Mouse (Mus musculus) spleen, postnatal 4 days (tissue): ENCODE data around the gene Mto1.

Source experiments
- DNase-seq, 2 experiments: peaks; one replicate each; pipeline ENCODE4 v3.0.0; 2022; ENCODE audit warnings: low spot score in 2 of 2

Gene Mto1

DNA sequence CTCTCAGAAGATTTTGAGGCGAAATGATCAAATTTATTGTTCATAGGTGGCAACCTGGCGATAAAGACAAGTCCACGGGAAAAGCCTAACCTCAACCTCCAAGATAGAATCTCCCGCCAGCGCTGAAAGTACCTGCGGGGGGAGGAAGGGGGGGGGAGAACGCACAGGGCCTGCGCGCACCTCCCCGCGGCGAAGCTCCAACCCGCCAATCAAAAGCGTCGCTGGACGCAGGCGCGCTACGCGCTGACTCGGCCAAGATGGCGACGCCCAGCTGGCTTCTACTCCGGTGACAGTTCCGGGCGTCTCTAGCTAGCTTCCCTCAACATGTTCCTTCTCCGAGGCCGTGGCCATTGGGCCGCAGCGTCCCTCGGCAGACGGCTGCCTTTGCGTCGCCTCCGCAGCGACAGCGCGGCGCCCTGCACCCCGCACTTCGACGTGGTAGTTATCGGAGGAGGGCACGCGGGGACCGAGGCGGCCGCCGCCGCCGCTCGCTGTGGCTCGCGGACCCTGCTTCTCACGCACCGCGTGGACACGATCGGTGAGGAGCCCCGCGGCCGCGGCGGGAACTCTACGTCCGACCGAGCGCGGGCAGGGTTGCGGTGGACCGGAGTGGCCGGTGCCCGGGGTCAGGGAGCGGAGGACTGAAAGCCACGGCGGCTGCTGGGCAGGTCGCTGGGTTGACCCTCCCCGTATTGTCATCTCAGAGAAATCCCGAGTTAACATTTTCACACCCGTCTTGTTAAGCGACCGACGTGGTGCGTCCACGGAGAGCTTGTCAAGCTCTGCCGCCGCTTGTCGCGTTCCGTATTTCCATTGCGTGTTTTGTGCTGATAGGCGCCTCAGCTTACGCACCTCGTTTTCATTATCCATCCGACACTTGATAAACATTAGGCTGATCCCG is at the start of gene Mto1, which contains the start of gene Gm17324:
Gene Mto1, plus strand, starts transcription at position 236 of the 901 bp plus-strand sequence.
Gene Gm17324, minus strand, starts transcription at position 814 of the 901 bp plus-strand sequence.
- peak; percentile 89 to 96 for DNase-seq

DNA sequence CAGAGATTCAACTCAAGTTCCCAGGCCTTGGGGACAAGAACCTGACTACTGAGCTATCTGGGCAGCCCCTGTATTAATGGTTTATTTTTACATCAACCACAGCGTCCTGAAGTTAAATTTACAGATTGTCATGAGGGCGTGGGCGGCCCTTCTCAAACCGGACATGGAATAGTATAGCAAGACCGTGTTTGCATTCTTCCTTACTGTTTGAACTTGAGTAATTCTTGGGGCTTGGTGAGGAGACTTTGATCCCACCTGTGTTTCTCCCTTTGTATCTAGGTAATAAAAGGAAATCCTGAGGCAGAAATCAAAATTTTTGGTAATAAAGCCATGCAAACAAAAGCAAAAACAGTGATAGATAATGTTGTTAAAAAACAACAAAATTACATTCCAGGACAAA is 47.4 kb upstream of the Mto1 start:
- DNase-seq: no peak

DNA sequence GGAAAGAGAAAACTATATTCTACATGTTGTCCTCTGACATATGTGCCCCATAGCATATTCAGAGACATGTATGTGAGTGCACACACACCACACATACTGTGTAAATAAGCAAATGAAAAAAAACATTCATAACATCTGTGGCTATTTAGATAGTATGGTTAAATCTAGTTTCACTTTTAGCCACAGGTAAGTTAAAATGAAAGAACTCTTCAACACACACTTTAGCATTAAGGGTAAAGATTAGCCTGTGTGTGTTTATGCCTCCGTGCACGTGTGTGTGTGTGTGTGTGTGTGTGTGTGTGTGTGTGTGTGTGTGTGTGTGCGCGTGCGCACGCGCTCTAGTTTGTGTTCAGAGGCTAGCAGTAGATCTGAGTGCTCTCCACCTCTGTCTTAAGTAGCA is 46.4 kb upstream of the Mto1 start:
- DNase-seq: no peak

GRCm38 (mm10) chr9:78427362-78427781 is 20.6 kb upstream of the Mto1 start:
- no peak for DNase-seq

- peak in 1 of 2 experiments; percentile 63 for DNase-seq
Measured at GRCm38 (mm10) chr9:78428185-78428584, 19.8 kb upstream of the Mto1 start.

DNA sequence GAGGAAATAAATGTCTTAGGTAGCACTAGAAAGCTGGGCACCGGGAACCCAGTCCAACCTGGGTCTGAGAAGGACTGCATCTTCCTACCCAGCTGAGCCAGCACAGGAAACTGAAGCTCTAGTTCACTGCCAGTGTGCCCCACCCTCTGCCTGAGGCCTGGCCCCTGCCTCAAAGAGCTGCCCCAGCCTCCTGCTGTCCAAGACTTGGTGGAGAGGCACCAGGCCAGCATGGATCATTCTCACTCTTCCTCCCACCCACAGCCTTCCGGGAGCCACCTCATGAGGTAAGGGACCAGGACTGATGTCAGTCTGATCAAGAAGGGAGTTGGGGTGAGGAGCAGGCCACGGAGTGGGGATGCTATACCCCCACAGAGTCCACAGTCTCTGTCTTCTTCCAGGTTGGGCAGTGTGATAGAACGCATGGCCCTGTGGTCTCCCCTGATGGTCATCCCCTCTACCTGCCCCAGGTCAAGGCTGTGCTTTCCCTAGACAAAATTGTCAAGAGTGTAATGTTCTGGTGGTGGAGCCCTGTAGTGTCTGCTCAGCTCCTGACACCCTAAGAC is 19.1 kb upstream of the Mto1 start:
- DNase-seq: peak in 1 of 2 experiments; percentile 62

- no peak for DNase-seq
Measured at GRCm38 (mm10) chr9:78429551-78429950, 18.5 kb upstream of the Mto1 start.

GRCm38 (mm10) chr9:78430486-78430885 is 17.5 kb upstream of the Mto1 start:
- peak in 1 of 2 experiments; percentile 42 for DNase-seq

DNA sequence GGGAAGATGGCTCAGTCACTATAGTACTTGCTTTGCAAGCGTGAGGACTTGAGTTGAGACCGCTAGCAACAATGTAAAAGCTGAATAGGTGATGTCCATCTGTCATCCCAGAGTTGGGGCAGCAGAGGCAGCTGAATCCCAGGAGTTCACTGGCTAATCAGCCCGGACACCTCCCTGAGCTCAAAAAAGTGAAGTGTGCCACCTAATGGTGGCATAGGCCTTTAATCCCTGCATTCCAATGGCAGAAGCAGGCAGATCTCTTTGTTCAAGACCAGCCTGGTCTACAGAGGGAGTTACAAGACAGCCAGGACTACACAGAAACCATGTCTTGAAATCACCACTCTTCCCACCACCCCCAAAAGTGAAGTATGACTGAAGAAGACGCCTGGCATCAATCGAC is 15.5 kb upstream of the Mto1 start:
- DNase-seq: no peak

- no peak for DNase-seq
Measured at GRCm38 (mm10) chr9:78439426-78439825, 8.6 kb upstream of the Mto1 start.

DNA sequence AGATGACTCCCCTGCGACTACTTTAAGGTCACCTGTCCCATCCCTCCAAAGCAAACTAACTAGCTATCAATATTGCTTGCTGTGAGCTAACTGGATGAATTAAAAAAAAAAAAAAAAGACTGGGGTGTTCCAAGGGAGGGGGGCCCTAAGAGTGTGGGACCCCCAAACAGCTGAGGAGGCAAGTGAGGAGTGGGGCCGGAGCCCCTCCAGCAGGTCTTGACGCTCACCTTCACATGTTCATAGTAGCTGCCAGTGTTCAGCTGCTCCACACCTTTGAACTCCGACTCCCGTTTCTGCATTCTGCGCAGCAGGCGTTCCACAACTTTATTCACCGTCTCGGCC is 5.8 kb upstream of the Mto1 start:
- no peak for DNase-seq

- peak; percentile 48 to 73 for DNase-seq
Measured at GRCm38 (mm10) chr9:78442579-78443392, 5.2 kb upstream of the Mto1 start, which contains the start of gene Cgas. TSS of gene Cgas (minus strand) at chr9:78443237.

DNA sequence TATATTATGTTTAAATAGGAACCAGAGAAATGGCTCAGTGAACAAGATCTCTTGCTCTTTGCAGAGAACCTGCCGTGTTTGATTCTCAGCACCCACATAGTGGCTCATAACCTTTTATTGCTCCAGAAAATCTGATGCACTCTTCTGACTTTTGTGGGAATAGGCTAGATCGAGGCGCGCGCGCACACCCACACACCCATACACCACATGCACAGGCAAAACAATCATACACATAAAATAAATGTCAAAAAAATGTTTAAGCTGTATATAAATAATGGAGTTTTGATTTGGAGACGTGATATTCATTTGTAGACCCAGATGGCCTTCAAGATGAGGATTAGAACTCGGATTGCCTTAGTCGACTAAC is 419 bp upstream of the Mto1 start:
- no peak for DNase-seq

DNA sequence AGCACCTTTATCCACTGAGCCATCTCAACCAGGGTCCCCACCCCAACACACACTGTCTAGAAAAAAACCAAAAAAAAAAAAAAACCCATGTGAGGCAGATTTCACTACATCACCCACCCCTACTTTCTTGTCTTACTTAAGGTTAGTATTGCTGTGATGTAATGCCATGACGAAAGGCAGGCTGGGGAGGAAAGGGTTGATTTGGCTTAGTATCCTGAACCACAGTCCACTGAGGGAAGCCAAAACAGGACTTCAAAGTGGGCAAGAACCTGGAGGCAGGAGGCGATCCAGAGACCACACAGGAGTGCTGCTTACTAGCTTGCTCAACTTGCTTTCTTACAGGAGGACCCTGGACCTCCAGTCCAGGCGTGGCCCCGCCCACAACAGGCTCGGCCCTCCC is 2.4 kb downstream of the Mto1 start:
- DNase-seq: no peak

DNA sequence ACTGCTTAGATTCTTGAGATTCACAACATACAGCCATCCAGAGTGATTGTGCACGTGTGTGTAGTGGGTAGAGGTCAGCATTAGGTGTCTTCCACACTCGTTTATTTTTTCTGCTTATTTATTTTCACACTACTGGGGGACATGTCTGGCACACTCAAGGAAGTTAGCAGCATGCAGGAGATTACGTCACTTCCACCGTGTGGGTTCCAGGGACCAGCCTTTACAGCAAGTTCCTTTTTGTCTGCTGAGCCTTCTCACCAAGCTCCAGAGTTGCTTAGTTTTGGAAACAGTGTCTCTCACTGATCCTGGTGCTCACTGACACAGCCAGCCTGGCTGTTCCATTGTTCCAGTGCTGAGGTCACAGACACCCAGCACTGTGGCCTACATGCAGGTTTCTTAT is 3.4 kb downstream of the Mto1 start:
- DNase-seq: peak in 1 of 2 experiments; percentile 35

- no peak for DNase-seq
Measured at GRCm38 (mm10) chr9:78457026-78457425, 9.0 kb downstream of the Mto1 start.

- no peak for DNase-seq
Measured at GRCm38 (mm10) chr9:78463337-78463736, 15.3 kb downstream of the Mto1 start.

DNA sequence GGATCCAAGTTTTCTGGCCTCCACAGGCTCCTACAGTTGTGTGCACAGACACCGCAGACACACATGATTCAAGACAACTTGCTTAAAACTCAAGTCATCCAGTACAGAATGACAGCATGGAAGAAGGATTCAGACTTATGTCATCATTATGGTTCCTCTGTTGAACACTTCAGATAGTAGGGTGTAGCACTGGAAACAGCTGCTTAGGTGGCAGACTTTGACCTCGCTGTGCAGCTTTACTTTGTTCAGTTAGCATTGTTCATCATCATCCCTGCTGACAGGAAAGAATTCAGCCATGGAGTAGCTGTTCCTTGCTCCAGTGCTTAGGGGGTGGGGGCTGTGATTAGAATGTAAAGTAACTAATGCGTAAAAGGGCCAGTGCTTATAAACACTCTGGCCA is 17.7 kb downstream of the Mto1 start:
- DNase-seq: no peak

DNA sequence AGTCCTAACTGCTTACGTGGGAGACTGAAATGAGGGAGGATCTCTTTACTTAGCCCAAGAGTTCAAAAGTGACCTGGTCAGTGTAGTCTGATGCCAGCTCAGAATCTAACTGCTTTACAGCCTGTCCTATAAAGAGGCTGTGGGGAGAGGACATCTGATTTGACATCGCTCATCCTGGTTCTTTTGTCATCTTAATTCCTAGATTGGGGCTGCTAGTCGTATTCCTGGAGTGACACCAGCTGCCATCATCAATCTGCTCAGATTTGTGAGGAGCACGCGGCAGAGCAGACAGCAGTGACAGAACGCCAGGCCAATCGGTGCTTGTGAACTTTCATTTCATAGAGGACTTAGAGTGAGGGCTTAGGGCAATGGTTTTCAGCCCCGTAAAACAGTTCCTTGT is 25.6 kb downstream of the Mto1 start:
- no peak for DNase-seq

- no peak for DNase-seq
Measured at GRCm38 (mm10) chr9:78474270-78474669, 26.3 kb downstream of the Mto1 start.

DNA sequence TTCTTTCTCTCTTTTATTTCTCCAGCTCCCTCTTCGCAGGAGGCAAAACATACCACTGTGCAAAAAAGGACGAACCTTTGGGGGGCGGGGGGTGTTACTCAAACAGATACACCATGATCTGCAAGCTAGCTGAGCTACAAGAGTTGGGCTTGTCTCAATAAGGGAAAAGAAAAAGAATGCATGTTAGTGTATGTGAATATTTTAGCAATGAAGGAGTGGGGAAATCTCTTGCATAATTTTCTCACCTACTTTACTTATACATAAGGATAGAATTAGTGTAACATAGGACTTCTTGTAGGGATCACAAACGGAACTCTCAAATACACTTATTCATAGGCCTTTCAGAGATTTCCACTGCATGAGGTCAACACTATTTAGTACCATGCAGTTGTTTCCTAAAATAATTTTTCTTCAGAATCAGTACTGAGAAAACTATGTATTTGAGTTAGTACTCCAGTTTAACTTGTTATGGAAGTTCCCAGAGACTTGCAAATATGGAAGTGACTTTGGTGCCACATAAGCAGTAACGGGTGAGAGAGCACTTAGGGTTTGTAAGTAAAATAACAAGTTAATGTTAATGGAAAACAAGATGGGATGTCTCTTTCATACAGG is 26.9 kb downstream of the Mto1 start:
- DNase-seq: no peak

GRCm38 (mm10) chr9:78475383-78475780 is 27.4 kb downstream of the Mto1 start:
- DNase-seq: no peak
